Mouse (Mus musculus): Measurements from ENCODE around the gene Spi1. TPM values are rescaled to one million over a fixed set of nuclear protein-coding genes. Genes with fewer than 3 reads are reported as not detected.

Gene Spi1
- polyA plus RNA-seq, 1 experiment: 65.7 TPM

- TF ChIP-seq POLR2A (IDR thresholded peaks at IDR 0.05; ENCODE audit: borderline replicate concordance, control insufficient read depth, low read depth, low read length): no peak
- Histone ChIP-seq H3K4me1 (ENCODE audit: control insufficient read depth, insufficient read depth, low read length) (peaks cover 4% of the 10 kb centered on the region; the same call in 1 of the 2 replicates), H3K4me3 (replicated peaks; ENCODE audit: control insufficient read depth, low read depth, low read length) (no peak overlapping the region), H3K27ac (ENCODE audit: control insufficient read depth, insufficient read depth, low read depth, low read length, poor library complexity) (no peak overlapping the region)
- 92% methylated on average over 12 of the region's 12 CpGs for WGBS
These were observed 33.4 kb downstream of the Spi1 start for GRCm38 (mm10) chr2:91115578-91115970.

GRCm38 (mm10) chr2:91116842-91117241 is 34.7 kb downstream of the Spi1 start:
- TF ChIP-seq CTCF (IDR thresholded peaks at IDR 0.05; ENCODE audit: control insufficient read depth, insufficient read depth, low read length): no peak
- no peak for TF ChIP-seq POLR2A (IDR thresholded peaks at IDR 0.05; ENCODE audit: borderline replicate concordance, control insufficient read depth, low read depth, low read length)
- peaks cover 4% of the 10 kb centered on the region; the same call in 1 of the 2 replicates for H3K4me1 ChIP-seq (ENCODE audit: control insufficient read depth, insufficient read depth, low read length)
- no peak overlapping the region for H3K27ac ChIP-seq (ENCODE audit: control insufficient read depth, insufficient read depth, low read depth, low read length, poor library complexity)
- WGBS: 73% methylated on average over 5 of the region's 5 CpGs
- H3K4me3 ChIP-seq (replicated peaks; ENCODE audit: control insufficient read depth, low read depth, low read length): no peak overlapping the region

GRCm38 (mm10) chr2:91117585-91118275 is 35.5 kb downstream of the Spi1 start, which contains the start of gene Mybpc3:
Mybpc3 (plus strand) TSS chr2:91118144.
- TF ChIP-seq CTCF (IDR thresholded peaks at IDR 0.05; ENCODE audit: control insufficient read depth, insufficient read depth, low read length): no peak
- TF ChIP-seq POLR2A (IDR thresholded peaks at IDR 0.05; ENCODE audit: borderline replicate concordance, control insufficient read depth, low read depth, low read length): no peak
- no peak within 1 kb of the TSS for H3K4me3 ChIP-seq (replicated peaks; ENCODE audit: control insufficient read depth, low read depth, low read length)
- H3K27ac ChIP-seq (ENCODE audit: control insufficient read depth, insufficient read depth, low read depth, low read length, poor library complexity): no peak within 1 kb of the TSS
- peaks cover 1% of the 10 kb centered on the region; the same call in 1 of the 2 replicates for H3K4me1 ChIP-seq (ENCODE audit: control insufficient read depth, insufficient read depth, low read length)
- WGBS: 80% methylated on average over 11 of the region's 11 CpGs

- Histone ChIP-seq H3K4me3 (replicated peaks; ENCODE audit: control insufficient read depth, low read depth, low read length) (no peak overlapping the region), H3K27ac (ENCODE audit: control insufficient read depth, insufficient read depth, low read depth, low read length, poor library complexity) (no peak overlapping the region), H3K4me1 (ENCODE audit: control insufficient read depth, insufficient read depth, low read length) (peaks cover 1% of the 10 kb centered on the region; the same call in 1 of the 2 replicates)
- WGBS: 68% methylated on average over 1 of the region's 1 CpGs
- TF ChIP-seq POLR2A (IDR thresholded peaks at IDR 0.05; ENCODE audit: borderline replicate concordance, control insufficient read depth, low read depth, low read length): no peak
These were observed 36.5 kb downstream of the Spi1 start for GRCm38 (mm10) chr2:91118647-91119046.

GRCm38 (mm10) chr2:91119061-91119460 is 36.9 kb downstream of the Spi1 start:
- TF ChIP-seq CTCF (IDR thresholded peaks at IDR 0.05; ENCODE audit: control insufficient read depth, insufficient read depth, low read length) (no peak), POLR2A (IDR thresholded peaks at IDR 0.05; ENCODE audit: borderline replicate concordance, control insufficient read depth, low read depth, low read length) (no peak)
- 90% methylated on average over 19 of the region's 19 CpGs for WGBS
- no peak overlapping the region for H3K4me3 ChIP-seq (replicated peaks; ENCODE audit: control insufficient read depth, low read depth, low read length)

GRCm38 (mm10) chr2:91119551-91119950 is 37.4 kb downstream of the Spi1 start:
- no peaks in the 10 kb centered on the region for H3K4me1 ChIP-seq (ENCODE audit: control insufficient read depth, insufficient read depth, low read length)
- H3K4me3 ChIP-seq (replicated peaks; ENCODE audit: control insufficient read depth, low read depth, low read length): no peak overlapping the region
- TF ChIP-seq POLR2A (IDR thresholded peaks at IDR 0.05; ENCODE audit: borderline replicate concordance, control insufficient read depth, low read depth, low read length): no peak
- no peak for TF ChIP-seq CTCF (IDR thresholded peaks at IDR 0.05; ENCODE audit: control insufficient read depth, insufficient read depth, low read length)
- WGBS: 77% methylated on average over 6 of the region's 6 CpGs
- H3K27ac ChIP-seq (ENCODE audit: control insufficient read depth, insufficient read depth, low read depth, low read length, poor library complexity): no peak overlapping the region

More at GRCm38 (mm10) chr2:91119061-91119460, 36.9 kb downstream of the Spi1 start:
- H3K4me1 ChIP-seq (ENCODE audit: control insufficient read depth, insufficient read depth, low read length): no peaks in the 10 kb centered on the region
- H3K27ac ChIP-seq (ENCODE audit: control insufficient read depth, insufficient read depth, low read depth, low read length, poor library complexity): no peak overlapping the region

GRCm38 (mm10) chr2:91120261-91120671 is 38.1 kb downstream of the Spi1 start:
- Histone ChIP-seq H3K27ac (ENCODE audit: control insufficient read depth, insufficient read depth, low read depth, low read length, poor library complexity) (no peak overlapping the region), H3K4me3 (replicated peaks; ENCODE audit: control insufficient read depth, low read depth, low read length) (no peak overlapping the region), H3K4me1 (ENCODE audit: control insufficient read depth, insufficient read depth, low read length) (no peaks in the 10 kb centered on the region)
- WGBS: 59% methylated on average over 6 of the region's 6 CpGs
- TF ChIP-seq CTCF (IDR thresholded peaks at IDR 0.05; ENCODE audit: control insufficient read depth, insufficient read depth, low read length) (no peak), POLR2A (IDR thresholded peaks at IDR 0.05; ENCODE audit: borderline replicate concordance, control insufficient read depth, low read depth, low read length) (no peak)

GRCm38 (mm10) chr2:91121011-91121410 is 38.8 kb downstream of the Spi1 start:
- TF ChIP-seq CTCF (IDR thresholded peaks at IDR 0.05; ENCODE audit: control insufficient read depth, insufficient read depth, low read length): no peak
- no peak for TF ChIP-seq POLR2A (IDR thresholded peaks at IDR 0.05; ENCODE audit: borderline replicate concordance, control insufficient read depth, low read depth, low read length)
- Histone ChIP-seq H3K27ac (ENCODE audit: control insufficient read depth, insufficient read depth, low read depth, low read length, poor library complexity) (no peak overlapping the region), H3K4me1 (ENCODE audit: control insufficient read depth, insufficient read depth, low read length) (no peaks in the 10 kb centered on the region), H3K4me3 (replicated peaks; ENCODE audit: control insufficient read depth, low read depth, low read length) (no peak overlapping the region)
- 78% methylated on average over 6 of the region's 6 CpGs for WGBS

- 77% methylated on average over 8 of the region's 8 CpGs for WGBS
- Histone ChIP-seq H3K4me3 (replicated peaks; ENCODE audit: control insufficient read depth, low read depth, low read length) (no peak overlapping the region), H3K27ac (ENCODE audit: control insufficient read depth, insufficient read depth, low read depth, low read length, poor library complexity) (no peak overlapping the region), H3K4me1 (ENCODE audit: control insufficient read depth, insufficient read depth, low read length) (no peaks in the 10 kb centered on the region)
- no peak for TF ChIP-seq POLR2A (IDR thresholded peaks at IDR 0.05; ENCODE audit: borderline replicate concordance, control insufficient read depth, low read depth, low read length)
- TF ChIP-seq CTCF (IDR thresholded peaks at IDR 0.05; ENCODE audit: control insufficient read depth, insufficient read depth, low read length): no peak
These were observed 39.3 kb downstream of the Spi1 start for GRCm38 (mm10) chr2:91121497-91121896.

All from bone marrow, adult 2 months (tissue).